ENCODE assay signal across 15 mouse cellular contexts in the genomic region with DNA sequence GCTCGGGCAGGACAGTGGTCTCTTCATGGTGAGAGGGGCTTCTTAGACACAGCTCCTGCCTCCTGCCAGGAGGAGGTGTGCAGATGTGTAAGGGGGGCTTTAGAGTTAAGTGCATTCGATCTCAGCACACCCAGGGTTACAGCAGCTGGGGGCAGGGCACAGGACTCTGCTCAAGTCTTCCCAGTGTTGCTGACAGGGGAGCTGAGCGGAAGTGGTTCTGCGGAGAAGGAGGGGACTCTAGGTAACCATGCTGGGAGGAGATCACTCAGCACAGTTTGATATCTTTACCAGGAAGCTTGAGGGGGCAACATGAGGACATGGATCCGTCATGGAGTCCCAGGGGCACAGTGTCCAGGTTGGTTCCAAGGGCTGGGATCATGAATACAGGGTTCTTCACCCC. TPM values are rescaled to one million over a fixed set of nuclear protein-coding genes. Genes with fewer than 3 reads are reported as not detected.
DNase-seq lines count a peak whose midpoint lies in the region; ATAC-seq and TF ChIP-seq lines count a peak whose summit lies in the region.
"Had no signal": no experiment of that assay in that cellular context is flagged by ENCODE, and none has a peak within 500 bp of the region (broad histone marks: within the 10 kb centered on the region; RNA-seq: fewer than 3 reads in every experiment).

No protein-coding gene starts in this region.

- H3K4me1 ChIP-seq in hindbrain, embryonic 10.5 days (replicated peaks), result peaks cover 18% of the 10 kb centered on the region
- peaks cover 6% of the 10 kb centered on the region; the same call in 1 of the 2 replicates for H3K4me1 ChIP-seq in hindbrain, embryonic 13.5 days (replicated peaks)
- H3K4me1 ChIP-seq in limb, embryonic 10.5 days, result peaks cover 9% of the 10 kb centered on the region
- H3K4me1 ChIP-seq in thymus, adult 2 months (replicated peaks; ENCODE audit: control insufficient read depth, insufficient read depth, low read length), result peaks cover 15% of the 10 kb centered on the region
- H3K4me1 ChIP-seq in hindbrain, embryonic 14.5 days (replicated peaks; ENCODE audit: control insufficient read depth, insufficient read depth, low read length), result no peaks in the 10 kb centered on the region
- H3K4me1 ChIP-seq: midbrain, embryonic 15.5 days had no signal

- no peaks in the 10 kb centered on the region for H3K27me3 ChIP-seq in hindbrain, embryonic 10.5 days (ENCODE audit: insufficient read depth, poor library complexity, severe bottlenecking)
- no peaks in the 10 kb centered on the region for H3K27me3 ChIP-seq in hindbrain, embryonic 13.5 days
- no peaks in the 10 kb centered on the region for H3K27me3 ChIP-seq in limb, embryonic 10.5 days (ENCODE audit: low read depth, poor library complexity, severe bottlenecking)
- H3K27me3 ChIP-seq in thymus, adult 2 months (ENCODE audit: control insufficient read depth, insufficient read depth, low read length), result no peaks in the 10 kb centered on the region
- H3K27me3 ChIP-seq in hindbrain, embryonic 14.5 days (ENCODE audit: control insufficient read depth, insufficient read depth, low read length), result no peaks in the 10 kb centered on the region
- H3K27me3 ChIP-seq: limb, embryonic 12.5 days; midbrain, embryonic 15.5 days had no signal

- 0 out of 2 replicates have a peak, but pooled peaks cover 2% of the 10 kb centered on the region for H3K36me3 ChIP-seq in hindbrain, embryonic 10.5 days
- H3K36me3 ChIP-seq in hindbrain, embryonic 13.5 days, result no peaks in the 10 kb centered on the region; the same call in none of the 2 replicates
- H3K36me3 ChIP-seq in limb, embryonic 10.5 days, result peaks cover 2% of the 10 kb centered on the region; the same call in 1 of the 2 replicates
- H3K36me3 ChIP-seq in thymus, adult 2 months (ENCODE audit: control insufficient read depth, insufficient read depth, low read length), result no peaks in the 10 kb centered on the region
- no peaks in the 10 kb centered on the region for H3K36me3 ChIP-seq in hindbrain, embryonic 14.5 days (replicated peaks; ENCODE audit: control insufficient read depth, insufficient read depth)
- H3K36me3 ChIP-seq: limb, embryonic 12.5 days; midbrain, embryonic 15.5 days had no signal

- ATAC-seq in hindbrain, embryonic 13.5 days (ENCODE audit: low FRiP score), result no peak
- peak; percentile 34 for ATAC-seq in CD4-positive, CD25-positive, alpha-beta regulatory T cell, adult 4 months
- ATAC-seq in hindbrain, embryonic 14.5 days (ENCODE audit: low FRiP score), result no peak
- ATAC-seq: midbrain, embryonic 15.5 days had no signal

- no peaks in the 10 kb centered on the region for H3K9me3 ChIP-seq in hindbrain, embryonic 10.5 days
- no peaks in the 10 kb centered on the region for H3K9me3 ChIP-seq in hindbrain, embryonic 13.5 days
- H3K9me3 ChIP-seq in limb, embryonic 10.5 days (replicated peaks), result no peaks in the 10 kb centered on the region
- H3K9me3 ChIP-seq in hindbrain, embryonic 14.5 days (ENCODE audit: control insufficient read depth, low read length), result no peaks in the 10 kb centered on the region
- H3K9me3 ChIP-seq: limb, embryonic 12.5 days; midbrain, embryonic 15.5 days had no signal

- no peak for TF ChIP-seq POLR2A in thymus, adult 2 months (IDR thresholded peaks at IDR 0.05; ENCODE audit: control insufficient read depth, extremely low read depth, insufficient read depth, low read length, poor library complexity)

- TF ChIP-seq CTCF in thymus, adult 2 months (IDR thresholded peaks at IDR 0.05; ENCODE audit: borderline replicate concordance, control insufficient read depth, extremely low read depth, insufficient read depth, low read length, poor library complexity), result no peak

- no peak overlapping the region for H3K4me3 ChIP-seq in hindbrain, embryonic 10.5 days
- no peak overlapping the region for H3K4me3 ChIP-seq in hindbrain, embryonic 13.5 days
- no peak overlapping the region for H3K4me3 ChIP-seq in limb, embryonic 10.5 days
- no peak overlapping the region for H3K4me3 ChIP-seq in thymus, adult 2 months (ENCODE audit: control insufficient read depth, insufficient read depth, low read length)
- H3K4me3 ChIP-seq in hindbrain, embryonic 14.5 days (replicated peaks; ENCODE audit: low read length), result no peak overlapping the region
- H3K4me3 ChIP-seq: limb, embryonic 12.5 days; midbrain, embryonic 15.5 days had no signal

- H3K4me2 ChIP-seq in hindbrain, embryonic 13.5 days, result no peak overlapping the region
- H3K4me2 ChIP-seq in hindbrain, embryonic 14.5 days (replicated peaks), result no peak overlapping the region
- H3K4me2 ChIP-seq: limb, embryonic 12.5 days; midbrain, embryonic 15.5 days had no signal

- no peak for DNase-seq in hindbrain, embryonic 10.5 days (ENCODE audit: low spot score)
- DNase-seq in limb, embryonic 10.5 days (ENCODE audit: low spot score), result no peak
- DNase-seq in thymus, adult 2 months, result peak; percentile 59
- no peak for DNase-seq in layer of hippocampus, adult 9-11 months
- DNase-seq in kidney, adult 8-10 months, result no peak
- no peak for DNase-seq in hindbrain, embryonic 14.5 days (ENCODE audit: low spot score)
- DNase-seq: cerebellum, adult 9-10 months; gastrocnemius, postnatal 14 days; heart, postnatal 14 days; spleen, adult 18-20 months had no signal

- peak overlapping the region; percentile 40 for H3K27ac ChIP-seq in hindbrain, embryonic 10.5 days
- no peak overlapping the region for H3K27ac ChIP-seq in hindbrain, embryonic 13.5 days
- peak overlapping the region; percentile 4; the same call in 1 of the 2 replicates for H3K27ac ChIP-seq in limb, embryonic 10.5 days
- H3K27ac ChIP-seq in thymus, adult 2 months (ENCODE audit: control insufficient read depth, insufficient read depth, low read length), result peak overlapping the region; percentile 41; the same call in 1 of the 2 replicates
- no peak overlapping the region for H3K27ac ChIP-seq in hindbrain, embryonic 14.5 days
- H3K27ac ChIP-seq: limb, embryonic 12.5 days; liver, embryonic 14.5 days; midbrain, embryonic 15.5 days had no signal

- no peak overlapping the region for H3K9ac ChIP-seq in hindbrain, embryonic 13.5 days
- H3K9ac ChIP-seq in hindbrain, embryonic 14.5 days, result no peak overlapping the region
- H3K9ac ChIP-seq: limb, embryonic 12.5 days; liver, embryonic 14.5 days; midbrain, embryonic 15.5 days had no signal

- WGBS in hindbrain, embryonic 10.5 days, result 67% methylated on average over 5 of the region's 5 CpGs
- 75% methylated on average over 5 of the region's 5 CpGs for WGBS in hindbrain, embryonic 13.5 days
- 76% methylated on average over 5 of the region's 5 CpGs for WGBS in limb, embryonic 10.5 days
- 34% methylated on average over 5 of the region's 5 CpGs for WGBS in thymus, adult 2 months
- 73% methylated on average over 5 of the region's 5 CpGs for WGBS in hindbrain, embryonic 14.5 days

RNA-seq across cellular contexts. Expression of a gene that starts 11.6 kb away (rescaled TPM):
- 15.9 and 18.8 TPM in 2 replicates for polyA plus RNA-seq in hindbrain, embryonic 10.5 days (2016; fragmentation: Nextera tagmentation; extraction: Ambion mirVana)
- 32.3 and 33.8 TPM in 2 replicates for polyA plus RNA-seq in hindbrain, embryonic 13.5 days (2015; fragmentation: Nextera tagmentation; extraction: Ambion mirVana)
- polyA plus RNA-seq in CD4-positive, CD25-positive, alpha-beta regulatory T cell, adult 4 months (2017; shearing (Covaris generic)), result 10 to 100 TPM; 25.9 to 33.5 TPM
- polyA plus RNA-seq in limb, embryonic 10.5 days (2016; fragmentation: Nextera tagmentation; extraction: Ambion mirVana), result 18.4 and 20.2 TPM in 2 replicates
- polyA plus RNA-seq in thymus, adult 2 months (2012; rRNA removed), result 23.1 and 27.4 TPM in 2 replicates
- 35.0 and 38.6 TPM in 2 replicates for polyA plus RNA-seq in hindbrain, embryonic 14.5 days (2014; fragmentation: Nextera tagmentation; extraction: Ambion mirVana)

Comparison
In these comparisons a context has a peak if more than half of its experiments do, and no peak if none do; other contexts are left out.
1. H3K27ac ChIP-seq: peak in hindbrain, embryonic 10.5 days (single experiment), limb, embryonic 10.5 days (single experiment) and thymus, adult 2 months (single experiment); none in hindbrain, embryonic 13.5 days (single experiment) and hindbrain, embryonic 14.5 days (single experiment).